Mouse (Mus musculus) testis, adult 2 months (tissue): ENCODE results near the gene Casc1.

Source experiments
- CTCF ChIP-seq: fragments of 200-500 bp; IDR thresholded peaks from 2 replicates; pipeline ENCODE4 v1.5.1; 2012; ENCODE audit warnings: low read depth, mild to moderate bottlenecking, inconsistent platforms, low read length, moderate library complexity; ENCODE audit not compliant: control insufficient read depth, insufficient read depth, insufficient replicate concordance
- POLR2A ChIP-seq: fragments of 200-500 bp; IDR thresholded peaks from 2 replicates; pipeline ENCODE4 v1.6.1; 2012; ENCODE audit warnings: low read depth, mild to moderate bottlenecking, inconsistent platforms, low read length, moderate library complexity; ENCODE audit not compliant: control insufficient read depth

DNA sequence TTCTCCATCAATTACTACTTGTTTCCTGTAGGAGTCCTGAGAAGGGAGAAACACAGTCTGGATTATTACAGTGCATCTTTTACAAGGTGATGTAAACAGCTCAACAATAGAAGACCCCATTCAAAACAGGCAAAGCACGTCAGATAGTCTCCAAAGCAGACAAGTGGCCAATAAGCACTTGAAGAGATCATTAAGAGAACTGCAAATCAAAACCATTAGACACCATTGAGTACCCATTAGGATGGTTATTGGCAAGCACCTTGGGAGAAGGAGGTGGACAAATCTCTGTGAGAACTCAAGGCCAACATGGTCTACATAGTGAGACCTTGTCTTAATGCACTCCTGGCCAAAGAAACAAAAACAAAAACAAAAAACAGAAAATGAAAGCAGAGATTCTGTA lies 23.6 kb upstream of the Casc1 start:
- TF ChIP-seq CTCF (no peak), POLR2A (no peak)
